11 mouse cellular contexts compared by ENCODE assay signal in genomic region chr6:112423746-112424501, GRCm38 (mm10). TPM values are rescaled to one million over a fixed set of nuclear protein-coding genes. Genes with fewer than 3 reads are reported as not detected.
DNase-seq lines count a peak whose midpoint lies in the region; ATAC-seq and TF ChIP-seq lines count a peak whose summit lies in the region.
"Had no signal": no experiment of that assay in that cellular context is flagged by ENCODE, and none has a peak within 500 bp of the region (broad histone marks: within the 10 kb centered on the region; RNA-seq: fewer than 3 reads in every experiment).

No protein-coding gene starts in this region.

- no peaks in the 10 kb centered on the region for H3K36me3 ChIP-seq in forebrain, embryonic 15.5 days
- H3K36me3 ChIP-seq in forebrain, embryonic 12.5 days (replicated peaks), result no peaks in the 10 kb centered on the region
- H3K36me3 ChIP-seq in lung, embryonic 15.5 days, result no peaks in the 10 kb centered on the region
- H3K36me3 ChIP-seq in stomach, embryonic 16.5 days (ENCODE audit: control insufficient read depth, insufficient read depth, low read length), result no peaks in the 10 kb centered on the region
- H3K36me3 ChIP-seq in neural tube, embryonic 15.5 days, result no peaks in the 10 kb centered on the region
- no peaks in the 10 kb centered on the region for H3K36me3 ChIP-seq in midbrain, embryonic 14.5 days (ENCODE audit: control insufficient read depth, insufficient read depth, low read length)
- H3K36me3 ChIP-seq: limb, embryonic 13.5 days; midbrain, embryonic 13.5 days had no signal

- peak; percentile 5 to 29 for DNase-seq in lung, adult 18-20 months
- DNase-seq in lung, adult 2 months, result no peak
- no peak for DNase-seq in midbrain, embryonic 14.5 days

- no peaks in the 10 kb centered on the region for H3K9me3 ChIP-seq in forebrain, embryonic 15.5 days
- H3K9me3 ChIP-seq in forebrain, embryonic 12.5 days, result no peaks in the 10 kb centered on the region
- H3K9me3 ChIP-seq in lung, embryonic 15.5 days, result no peaks in the 10 kb centered on the region
- no peaks in the 10 kb centered on the region for H3K9me3 ChIP-seq in stomach, embryonic 16.5 days (replicated peaks; ENCODE audit: control insufficient read depth, low read length)
- H3K9me3 ChIP-seq in neural tube, embryonic 15.5 days (replicated peaks), result no peaks in the 10 kb centered on the region
- H3K9me3 ChIP-seq in midbrain, embryonic 14.5 days (ENCODE audit: control insufficient read depth, low read length), result peaks cover 3% of the 10 kb centered on the region; the same call in 1 of the 2 replicates

- no peaks in the 10 kb centered on the region for H3K27me3 ChIP-seq in forebrain, embryonic 15.5 days
- no peaks in the 10 kb centered on the region for H3K27me3 ChIP-seq in forebrain, embryonic 12.5 days
- H3K27me3 ChIP-seq in lung, embryonic 15.5 days, result no peaks in the 10 kb centered on the region
- no peaks in the 10 kb centered on the region for H3K27me3 ChIP-seq in stomach, embryonic 16.5 days (ENCODE audit: control insufficient read depth, insufficient read depth, low read length)
- H3K27me3 ChIP-seq in neural tube, embryonic 15.5 days (replicated peaks), result no peaks in the 10 kb centered on the region
- no peaks in the 10 kb centered on the region for H3K27me3 ChIP-seq in midbrain, embryonic 14.5 days (ENCODE audit: control insufficient read depth, insufficient read depth, low read length)
- H3K27me3 ChIP-seq: limb, embryonic 13.5 days; midbrain, embryonic 13.5 days had no signal

- H3K4me1 ChIP-seq in forebrain, embryonic 15.5 days, result peaks cover 2% of the 10 kb centered on the region; the same call in 1 of the 2 replicates
- no peaks in the 10 kb centered on the region for H3K4me1 ChIP-seq in forebrain, embryonic 12.5 days
- no peaks in the 10 kb centered on the region; the same call in 1 of the 2 replicates for H3K4me1 ChIP-seq in lung, adult 2 months (ENCODE audit: control insufficient read depth, insufficient read depth, low read length)
- H3K4me1 ChIP-seq in lung, embryonic 15.5 days, result peaks cover 13% of the 10 kb centered on the region; the same call in 1 of the 2 replicates
- no peaks in the 10 kb centered on the region for H3K4me1 ChIP-seq in stomach, embryonic 16.5 days (ENCODE audit: control insufficient read depth, insufficient read depth, low read length)
- H3K4me1 ChIP-seq in neural tube, embryonic 15.5 days, result no peaks in the 10 kb centered on the region
- H3K4me1 ChIP-seq in midbrain, embryonic 14.5 days (ENCODE audit: control insufficient read depth, insufficient read depth, low read length), result no peaks in the 10 kb centered on the region
- H3K4me1 ChIP-seq: limb, embryonic 13.5 days; midbrain, embryonic 13.5 days had no signal

- H3K4me2 ChIP-seq in forebrain, embryonic 15.5 days (replicated peaks), result no peak overlapping the region
- H3K4me2 ChIP-seq in forebrain, embryonic 12.5 days, result no peak overlapping the region
- H3K4me2 ChIP-seq in lung, embryonic 15.5 days, result no peak overlapping the region
- no peak overlapping the region for H3K4me2 ChIP-seq in stomach, embryonic 16.5 days (ENCODE audit: low read depth, low read length)
- H3K4me2 ChIP-seq in neural tube, embryonic 15.5 days, result no peak overlapping the region
- H3K4me2 ChIP-seq in midbrain, embryonic 14.5 days (ENCODE audit: low read length), result no peak overlapping the region
- H3K4me2 ChIP-seq: limb, embryonic 13.5 days; midbrain, embryonic 13.5 days had no signal

- WGBS in forebrain, embryonic 15.5 days, result 76% methylated on average over 8 of the region's 8 CpGs
- 87% methylated on average over 8 of the region's 8 CpGs for WGBS in forebrain, embryonic 12.5 days
- 60% methylated on average over 8 of the region's 8 CpGs for WGBS in lung, adult 2 months
- whole genome bisulfite sequencing in lung, embryonic 15.5 days, result 40% methylated on average over 8 of the region's 8 CpGs
- 61% methylated on average over 8 of the region's 8 CpGs for WGBS in stomach, embryonic 16.5 days
- WGBS in neural tube, embryonic 15.5 days, result 81% methylated on average over 8 of the region's 8 CpGs
- 87% methylated on average over 8 of the region's 8 CpGs for WGBS in midbrain, embryonic 14.5 days

- H3K4me3 ChIP-seq in forebrain, embryonic 15.5 days, result no peak overlapping the region
- no peak overlapping the region for H3K4me3 ChIP-seq in forebrain, embryonic 12.5 days (replicated peaks)
- H3K4me3 ChIP-seq in lung, adult 2 months (replicated peaks; ENCODE audit: extremely low read depth, low read depth, low read length), result no peak overlapping the region
- H3K4me3 ChIP-seq in lung, embryonic 15.5 days, result no peak overlapping the region
- no peak overlapping the region for H3K4me3 ChIP-seq in stomach, embryonic 16.5 days (replicated peaks; ENCODE audit: low read length)
- no peak overlapping the region for H3K4me3 ChIP-seq in neural tube, embryonic 15.5 days (replicated peaks)
- H3K4me3 ChIP-seq in midbrain, embryonic 14.5 days (replicated peaks; ENCODE audit: low read depth, low read length), result no peak overlapping the region
- H3K4me3 ChIP-seq: limb, embryonic 13.5 days; midbrain, embryonic 13.5 days had no signal

- no peak overlapping the region for H3K27ac ChIP-seq in forebrain, embryonic 15.5 days (replicated peaks)
- H3K27ac ChIP-seq in forebrain, embryonic 12.5 days, result no peak overlapping the region
- H3K27ac ChIP-seq in lung, embryonic 15.5 days, result peak overlapping the region; percentile 57; the same call in 1 of the 2 replicates
- H3K27ac ChIP-seq in stomach, embryonic 16.5 days (ENCODE audit: low read length), result no peak overlapping the region
- no peak overlapping the region for H3K27ac ChIP-seq in neural tube, embryonic 15.5 days (replicated peaks)
- no peak overlapping the region for H3K27ac ChIP-seq in midbrain, embryonic 14.5 days (replicated peaks; ENCODE audit: low read depth, low read length)
- H3K27ac ChIP-seq: limb, embryonic 13.5 days; midbrain, embryonic 13.5 days had no signal

- peak; percentile 55; the same call in 1 of the 2 replicates for ATAC-seq in forebrain, embryonic 15.5 days (replicated peaks)
- no peak for ATAC-seq in forebrain, embryonic 12.5 days (ENCODE audit: low FRiP score)
- ATAC-seq in lung, embryonic 15.5 days (ENCODE audit: borderline replicate concordance, extremely low read depth, low FRiP score, low TSS enrichment), result peak; percentile 88
- ATAC-seq in stomach, embryonic 16.5 days (ENCODE audit: insufficient read depth, low FRiP score), result peak; percentile 44; the same call in 1 of the 2 replicates
- ATAC-seq in neural tube, embryonic 15.5 days (ENCODE audit: low FRiP score), result no peak
- no peak for ATAC-seq in midbrain, embryonic 14.5 days (ENCODE audit: low FRiP score, low TSS enrichment)
- ATAC-seq: midbrain, embryonic 13.5 days had no signal

- no peak for TF ChIP-seq POLR2A in lung, adult 2 months (IDR thresholded peaks at IDR 0.05; ENCODE audit: borderline replicate concordance, extremely low read depth, low read depth, low read length)

- H3K9ac ChIP-seq in forebrain, embryonic 15.5 days (replicated peaks), result no peak overlapping the region
- no peak overlapping the region for H3K9ac ChIP-seq in forebrain, embryonic 12.5 days
- H3K9ac ChIP-seq in lung, embryonic 15.5 days, result no peak overlapping the region
- no peak overlapping the region for H3K9ac ChIP-seq in stomach, embryonic 16.5 days (ENCODE audit: low read length)
- no peak overlapping the region for H3K9ac ChIP-seq in neural tube, embryonic 15.5 days (replicated peaks)
- no peak overlapping the region for H3K9ac ChIP-seq in midbrain, embryonic 14.5 days (replicated peaks; ENCODE audit: low read length)
- H3K9ac ChIP-seq: limb, embryonic 13.5 days; midbrain, embryonic 13.5 days had no signal

- TF ChIP-seq CTCF in lung, adult 2 months (IDR thresholded peaks at IDR 0.05; ENCODE audit: insufficient read depth, low read length), result no peak

RNA-seq across cellular contexts. Expression of gene Cav3, which starts 35.4 kb away (rescaled TPM):
- not detected in 2 replicates for polyA plus RNA-seq in forebrain, embryonic 15.5 days (2015; fragmentation: Nextera tagmentation; extraction: Ambion mirVana)
- polyA plus RNA-seq in forebrain, embryonic 12.5 days (2016; fragmentation: Nextera tagmentation; extraction: Ambion mirVana), result 0.22 TPM in 1 of 2 replicates, not detected in the other
- 5.0 and 19.7 TPM in 2 replicates for polyA plus RNA-seq in lung, adult 2 months (2012; rRNA removed)
- polyA plus RNA-seq in lung, embryonic 15.5 days (2015; fragmentation: Nextera tagmentation; extraction: Ambion mirVana), result 3.5 and 3.8 TPM in 2 replicates
- 2.0 and 14.6 TPM in 2 replicates for polyA plus RNA-seq in stomach, embryonic 16.5 days (2015; fragmentation: Nextera tagmentation; extraction: Ambion mirVana)
- 1.7 and 2.9 TPM in 2 replicates for polyA plus RNA-seq in neural tube, embryonic 15.5 days (2015; fragmentation: Nextera tagmentation; extraction: Ambion mirVana)
- not detected in 2 replicates for polyA plus RNA-seq in midbrain, embryonic 14.5 days (2014; fragmentation: Nextera tagmentation; extraction: Ambion mirVana)
- polyA plus RNA-seq: midbrain, embryonic 13.5 days had no signal

RNA-seq across cellular contexts. Expression of gene Ssu2, which starts 36.1 kb away (rescaled TPM):
- polyA plus RNA-seq in forebrain, embryonic 15.5 days (2015; fragmentation: Nextera tagmentation; extraction: Ambion mirVana), result 0.13 TPM in 1 of 2 replicates, not detected in the other
- 0.15 and 0.32 TPM in 2 replicates for polyA plus RNA-seq in forebrain, embryonic 12.5 days (2016; fragmentation: Nextera tagmentation; extraction: Ambion mirVana)
- polyA plus RNA-seq in lung, adult 2 months (2012; rRNA removed), result 1.2 and 1.3 TPM in 2 replicates
- 3.0 and 4.1 TPM in 2 replicates for polyA plus RNA-seq in lung, embryonic 15.5 days (2015; fragmentation: Nextera tagmentation; extraction: Ambion mirVana)
- polyA plus RNA-seq in stomach, embryonic 16.5 days (2015; fragmentation: Nextera tagmentation; extraction: Ambion mirVana), result 2.9 and 3.5 TPM in 2 replicates
- polyA plus RNA-seq in neural tube, embryonic 15.5 days (2015; fragmentation: Nextera tagmentation; extraction: Ambion mirVana), result 0.28 and 0.41 TPM in 2 replicates
- polyA plus RNA-seq in midbrain, embryonic 14.5 days (2014; fragmentation: Nextera tagmentation; extraction: Ambion mirVana), result not detected in 2 replicates
- polyA plus RNA-seq: C2C12 had no signal

Comparison
In these comparisons a context has a peak if more than half of its experiments do, and no peak if none do; other contexts are left out.
1. ATAC-seq: peak in forebrain, embryonic 15.5 days (single experiment), lung, embryonic 15.5 days (single experiment) and stomach, embryonic 16.5 days (single experiment); none in forebrain, embryonic 12.5 days (single experiment), neural tube, embryonic 15.5 days (single experiment) and midbrain, embryonic 14.5 days (single experiment).
2. DNase-seq: peak in lung, adult 18-20 months (2 of 2); none in lung, adult 2 months (single experiment) and midbrain, embryonic 14.5 days (single experiment).